Mouse (Mus musculus) ES-CJ7 (cell line): ENCODE results near the gene Taf5l.
"Not testable (repeated sequence)": the region's sequence is repeated elsewhere in the genome, so short reads cannot be mapped to it uniquely, and the experiment has no call there.

Source experiments
- DNase-seq: peaks from one replicate; pipeline ENCODE4 v3.0.0; 2011; ENCODE audit warnings: low read depth, low spot score

Taf5l gene

GRCm38 (mm10) chr8:123960556-123960955, 60.6 kb downstream of the Taf5l start:
- not testable (repeated sequence) for DNase-seq

- no peak for DNase-seq
Observed at GRCm38 (mm10) chr8:123960056-123960455, 61.1 kb downstream of the Taf5l start.

- DNase-seq = no peak
Observed at GRCm38 (mm10) chr8:123959473-123959872, 61.7 kb downstream of the Taf5l start.

- DNase-seq = peak; percentile 48
Observed at GRCm38 (mm10) chr8:123958130-123958529, 63.1 kb downstream of the Taf5l start.

- DNase-seq = no peak
Observed at GRCm38 (mm10) chr8:123954246-123954645, 67.0 kb downstream of the Taf5l start.

GRCm38 (mm10) chr8:123953686-123954085, 67.5 kb downstream of the Taf5l start:
- no peak for DNase-seq

- DNase-seq = peak; percentile 90
Observed at GRCm38 (mm10) chr8:123950077-123950802, 71.0 kb downstream of the Taf5l start.

- DNase-seq = no peak
Observed at GRCm38 (mm10) chr8:123949686-123949986, 71.6 kb downstream of the Taf5l start.

- peak; percentile 99 for DNase-seq
Observed at GRCm38 (mm10) chr8:123948942-123949685, 72.1 kb downstream of the Taf5l start, which contains the start of gene Nup133. Nup133 (minus strand) TSS chr8:123949265.
